Mouse (Mus musculus) liver, postnatal 0 days (tissue): ENCODE data around the gene Rps12.

ENCODE experiments used
- CTCF ChIP-seq: sonication (generic); IDR thresholded peaks from 2 replicates; pipeline ENCODE4 v1.5.1; 2016; ENCODE audit warnings: antibody characterized with exemption, low read depth
- EP300 ChIP-seq: IDR thresholded peaks from 2 replicates; pipeline ENCODE4 v1.6.1; 2016; ENCODE audit warnings: antibody characterized with exemption, low read depth, mild to moderate bottlenecking

- TF ChIP-seq EP300 = no peak
- no peak for TF ChIP-seq CTCF
These were observed 29.2 kb upstream of the Rps12 start for GRCm38 (mm10) chr10:23816241-23816640.
